Mouse (Mus musculus) CH12.LX (cell line): ENCODE results near the gene Dusp27. TPM values are rescaled to one million over a fixed set of nuclear protein-coding genes. Genes with fewer than 3 reads are reported as not detected.

ENCODE experiments used
- DNase-seq: peaks from one replicate; pipeline ENCODE4 v3.0.0-alpha.2; 2013; ENCODE audit errors: extremely low read depth
- H3K27ac ChIP-seq: 2 replicates; pipeline ENCODE4 v1.5.1; 2012; ENCODE audit warnings: low read depth, mild to moderate bottlenecking, control low read depth, moderate library complexity; ENCODE audit not compliant: insufficient read depth
- H3K27me3 ChIP-seq: replicated peaks from 2 replicates; pipeline ENCODE3; 2012; ENCODE audit warnings: inconsistent platforms
- H3K36me3 ChIP-seq, 2 experiments: replicated peaks in 1 of 2; 2 replicates each; pipeline versions ENCODE3 to v1.6.1; 2012; ENCODE audit warnings: inconsistent platforms in 1 of 2, low read length in 1 of 2, mild to moderate bottlenecking in 1 of 2, mixed read lengths in 1 of 2, moderate library complexity in 1 of 2; ENCODE audit not compliant: control insufficient read depth in 1 of 2, insufficient read depth in 1 of 2
- H3K4me1 ChIP-seq, 2 experiments: 2 replicates each; pipeline ENCODE4 v1.6.1; 2012; ENCODE audit warnings: inconsistent platforms in 1 of 2, moderate library complexity in 1 of 2; ENCODE audit not compliant: insufficient read depth in 2 of 2, control insufficient read depth in 1 of 2
- H3K4me2 ChIP-seq: 2 replicates; pipeline ENCODE4 v1.6.1; 2012; ENCODE audit warnings: low read depth, mild to moderate bottlenecking, control low read depth; ENCODE audit not compliant: poor library complexity, insufficient read depth, severe bottlenecking
- H3K4me3 ChIP-seq, 3 experiments: fragments of 150-350 bp in 1 of 3; sonication (generic) in 1 of 3; replicated peaks in 1 of 3; 2 replicates each; pipeline versions ENCODE3 to v1.5.1; 2011 to 2012; ENCODE audit warnings: low read depth in 2 of 3, low read length in 2 of 3, mild to moderate bottlenecking in 2 of 3, moderate library complexity in 2 of 3, control low read depth in 1 of 3, improper control_type of control experiment in 1 of 3, inconsistent platforms in 1 of 3, mixed read lengths in 1 of 3; ENCODE audit not compliant: poor library complexity in 1 of 3
- H3K79me2 ChIP-seq: replicated peaks from 2 replicates; pipeline ENCODE4 v1.6.1; 2012; ENCODE audit warnings: mild to moderate bottlenecking, moderate library complexity; ENCODE audit not compliant: control insufficient read depth, poor library complexity, insufficient read depth, severe bottlenecking; ENCODE audit errors: extremely low read depth
- H3K9ac ChIP-seq: 2 replicates; pipeline ENCODE4 v1.6.1; 2012; ENCODE audit warnings: low read depth, mild to moderate bottlenecking, control low read depth, moderate library complexity; ENCODE audit not compliant: insufficient read depth
- H3K9me3 ChIP-seq: replicated peaks from 2 replicates; pipeline ENCODE3; 2012; ENCODE audit warnings: low read length, inconsistent platforms, mixed read lengths
- CTCF ChIP-seq, 2 experiments: IDR thresholded peaks in 1 of 2; conservative IDR thresholded peaks in 1 of 2; 2 replicates each; pipeline ENCODE4 v1.5.1; 2011 to 2012; ENCODE audit warnings: low read depth in 2 of 2, low read length in 2 of 2, improper control_type of control experiment in 1 of 2, inconsistent platforms in 1 of 2, mild to moderate bottlenecking in 1 of 2, moderate library complexity in 1 of 2
- ELF1 ChIP-seq: IDR thresholded peaks from 2 replicates; pipeline ENCODE4 v1.6.1; 2014; ENCODE audit warnings: low read depth, mild to moderate bottlenecking, inconsistent platforms, low read length, improper control_type of control experiment
- EP300 ChIP-seq: IDR thresholded peaks from 2 replicates; pipeline ENCODE4 v1.6.1; 2011; ENCODE audit warnings: low read length, improper control_type of control experiment
- ETS1 ChIP-seq: conservative IDR thresholded peaks from 2 replicates; pipeline ENCODE4 v1.6.1; 2012; ENCODE audit warnings: low read depth, mild to moderate bottlenecking, inconsistent platforms, low read length, improper control_type of control experiment, moderate library complexity
- HCFC1 ChIP-seq: IDR thresholded peaks from 2 replicates; pipeline ENCODE4 v1.6.1; 2012; ENCODE audit warnings: low read depth, mild to moderate bottlenecking, inconsistent platforms, low read length, improper control_type of control experiment
- IRF4 ChIP-seq: IDR thresholded peaks from 2 replicates; pipeline ENCODE4 v1.6.1; 2014; ENCODE audit warnings: low read depth, mild to moderate bottlenecking, inconsistent platforms, low read length, improper control_type of control experiment
- JUN ChIP-seq: IDR thresholded peaks from 2 replicates; pipeline ENCODE4 v1.6.1; 2011; ENCODE audit warnings: low read depth, mild to moderate bottlenecking, low read length, improper control_type of control experiment, moderate library complexity; ENCODE audit not compliant: insufficient read depth
- KAT2A ChIP-seq: IDR thresholded peaks from 2 replicates; pipeline ENCODE4 v1.6.1; 2012; ENCODE audit warnings: low read length, improper control_type of control experiment, inconsistent platforms; ENCODE audit not compliant: insufficient replicate concordance
- MAX ChIP-seq: IDR thresholded peaks from 2 replicates; pipeline ENCODE4 v1.6.1; 2011; ENCODE audit warnings: low read length, improper control_type of control experiment
- MAZ ChIP-seq: IDR thresholded peaks from 2 replicates; pipeline ENCODE4 v1.6.1; 2012; ENCODE audit warnings: low read depth, mild to moderate bottlenecking, inconsistent platforms, low read length, improper control_type of control experiment, moderate library complexity
- MEF2A ChIP-seq: IDR thresholded peaks from 2 replicates; pipeline ENCODE4 v1.6.1; 2014; ENCODE audit warnings: low read depth, mild to moderate bottlenecking, inconsistent platforms, low read length, improper control_type of control experiment, borderline replicate concordance
- MXI1 ChIP-seq: IDR thresholded peaks from 2 replicates; pipeline ENCODE4 v1.6.1; 2011; ENCODE audit warnings: mild to moderate bottlenecking, low read depth, low read length, improper control_type of control experiment
- MYC ChIP-seq: IDR thresholded peaks from 2 replicates; pipeline ENCODE4 v1.6.1; 2011; ENCODE audit warnings: low read depth, mild to moderate bottlenecking, improper control_type of control experiment, low read length
- POLR2A ChIP-seq: IDR thresholded peaks from 2 replicates; pipeline ENCODE4 v1.6.1; 2011; ENCODE audit warnings: low read depth, mild to moderate bottlenecking, improper control_type of control experiment, low read length
- SIN3A ChIP-seq: IDR thresholded peaks from 2 replicates; pipeline ENCODE4 v1.6.1; 2012; ENCODE audit warnings: low read length, improper control_type of control experiment, inconsistent platforms
- SMC3 ChIP-seq: IDR thresholded peaks from 2 replicates; pipeline ENCODE4 v1.6.1; 2011; ENCODE audit warnings: low read depth, low read length, improper control_type of control experiment
- TBP ChIP-seq: conservative IDR thresholded peaks from 2 replicates; pipeline ENCODE4 v1.6.1; 2011; ENCODE audit warnings: low read depth, low read length, improper control_type of control experiment
- TCF12 ChIP-seq: IDR thresholded peaks from 2 replicates; pipeline ENCODE4 v1.6.1; 2014; ENCODE audit warnings: low read depth, mild to moderate bottlenecking, inconsistent platforms, low read length, improper control_type of control experiment
- UBTF ChIP-seq: IDR thresholded peaks from 2 replicates; pipeline ENCODE4 v1.6.1; 2012; ENCODE audit warnings: low read depth, mild to moderate bottlenecking, inconsistent platforms, low read length, improper control_type of control experiment, moderate library complexity
- USF2 ChIP-seq: conservative IDR thresholded peaks from 2 replicates; pipeline ENCODE4 v1.6.1; 2011; ENCODE audit warnings: low read depth, low read length, improper control_type of control experiment
- ZMIZ1 ChIP-seq: IDR thresholded peaks from 2 replicates; pipeline ENCODE4 v1.6.1; 2012; ENCODE audit warnings: low read depth, mild to moderate bottlenecking, inconsistent platforms, low read length, improper control_type of control experiment
- ZNF384 ChIP-seq: IDR thresholded peaks from 2 replicates; pipeline ENCODE4 v1.6.1; 2012; ENCODE audit warnings: low read depth, low read length, improper control_type of control experiment, inconsistent platforms
- dilution Hi-C: fragments of 300-500 bp; cut with MboI; formaldehyde crosslinking; loops from 2 replicates; pipeline ENCODE4 v1.14.3; 2020; ENCODE audit warnings: low sequenced_read_pairs; ENCODE audit not compliant: extremely low pct_unique_long_range_greater_than_20kb, extremely low pct_ligation_motif_present
- in situ Hi-C: fragments of 300-500 bp; cut with MboI; formaldehyde crosslinking; loops from 3 replicates; pipeline ENCODE4 v1.14.3; 2019; ENCODE audit warnings: low sequenced_read_pairs, low pct_ligation_motif_present, low pct_unique_long_range_greater_than_20kb, mixed read lengths
- polyA plus RNA-seq: library from polyadenylated mRNA; unstranded; fragments of >175 nt; gene quantifications from 2 replicates; pipeline ENCODE4 v1.2.1, GENCODE M21; 2012; ENCODE audit warnings: low read depth; ENCODE audit not compliant: insufficient read length
- total RNA-seq, 2 experiments: library from RNA; depleted of rRNA; stranded (reverse); fragments of 300-350 nt in 1 of 2; fragments of >200 nt in 1 of 2; gene quantifications; 2 replicates each; pipeline ENCODE4 v1.2.3; 2012 to 2014

The Dusp27 gene
- total and polyA plus RNA-seq, 3 experiments: 0.06 TPM; not detected in 2

GRCm38 (mm10) chr1:166124932-166125593, 2.7 kb downstream of the Dusp27 start:
- dilution Hi-C loops: no loop called here
- H3K9ac ChIP-seq: no peak overlapping the region
- no peaks in the 10 kb centered on the region for H3K36me3 ChIP-seq
- no peak overlapping the region for H3K4me3 ChIP-seq
- in situ Hi-C loops: no loop called here
- no peak for DNase-seq
- no peak overlapping the region for H3K4me2 ChIP-seq
- H3K4me1 ChIP-seq: no peaks in the 10 kb centered on the region
- H3K79me2 ChIP-seq: no peaks in the 10 kb centered on the region
- no peaks in the 10 kb centered on the region for H3K27me3 ChIP-seq
- H3K9me3 ChIP-seq: no peaks in the 10 kb centered on the region
- no peak for TF ChIP-seq MEF2A
- TF ChIP-seq MAZ: no peak
- TF ChIP-seq JUN: no peak
- no peak for TF ChIP-seq TBP
- no peak for TF ChIP-seq CTCF (conservative IDR thresholded peaks at IDR 0.05 in 1 of 2, IDR thresholded peaks at IDR 0.05 in 1 of 2; ENCODE audit: low read depth in 2 of 2, low read length in 2 of 2)
- no peak for TF ChIP-seq ELF1
- no peak for TF ChIP-seq POLR2A
- TF ChIP-seq IRF4: no peak
- no peak for TF ChIP-seq ETS1
- no peak for TF ChIP-seq KAT2A
- no peak for TF ChIP-seq MAX
- no peak for TF ChIP-seq HCFC1
- no peak overlapping the region for H3K27ac ChIP-seq

- Histone ChIP-seq H3K27me3 (no peaks in the 10 kb centered on the region), H3K4me3 (no peak overlapping the region), H3K79me2 (no peaks in the 10 kb centered on the region), H3K9ac (no peak overlapping the region), H3K36me3 (no peaks in the 10 kb centered on the region), H3K4me1 (no peaks in the 10 kb centered on the region), H3K9me3 (no peaks in the 10 kb centered on the region), H3K4me2 (no peak overlapping the region), H3K27ac (no peak overlapping the region)
- DNase-seq: no peak
- in situ Hi-C loops: no loop called here
- dilution Hi-C loops: no loop called here
- TF ChIP-seq JUN: no peak
- TF ChIP-seq MYC: no peak
- no peak for TF ChIP-seq USF2
- TF ChIP-seq ZMIZ1: no peak
- no peak for TF ChIP-seq IRF4
- TF ChIP-seq SIN3A: no peak
- no peak for TF ChIP-seq MXI1
- no peak for TF ChIP-seq MAX
- TF ChIP-seq EP300: no peak
- no peak for TF ChIP-seq ZNF384
- no peak for TF ChIP-seq SMC3
- TF ChIP-seq UBTF: no peak
- TF ChIP-seq TCF12: no peak
These were observed 4.0 kb downstream of the Dusp27 start for GRCm38 (mm10) chr1:166123751-166124150.
